Mouse (Mus musculus) heart, adult 2 months (tissue): ENCODE data around the gene Rdx.

ENCODE experiments used
- CTCF ChIP-seq: fragments of 200-600 bp; IDR thresholded peaks from 2 replicates; pipeline ENCODE4 v1.8.1; 2022; ENCODE audit warnings: antibody characterized with exemption, mild to moderate bottlenecking, moderate library complexity
- EP300 ChIP-seq: fragments of 200-500 bp; IDR thresholded peaks from 2 replicates; pipeline ENCODE4 v1.6.1; 2011; ENCODE audit warnings: low read depth, low read length, control low read depth; ENCODE audit not compliant: insufficient read depth
- POLR2A ChIP-seq: fragments of 200-500 bp; IDR thresholded peaks from 2 replicates; pipeline ENCODE4 v1.6.1; 2011; ENCODE audit warnings: mild to moderate bottlenecking, low read depth, low read length, control low read depth; ENCODE audit not compliant: insufficient read depth

DNA sequence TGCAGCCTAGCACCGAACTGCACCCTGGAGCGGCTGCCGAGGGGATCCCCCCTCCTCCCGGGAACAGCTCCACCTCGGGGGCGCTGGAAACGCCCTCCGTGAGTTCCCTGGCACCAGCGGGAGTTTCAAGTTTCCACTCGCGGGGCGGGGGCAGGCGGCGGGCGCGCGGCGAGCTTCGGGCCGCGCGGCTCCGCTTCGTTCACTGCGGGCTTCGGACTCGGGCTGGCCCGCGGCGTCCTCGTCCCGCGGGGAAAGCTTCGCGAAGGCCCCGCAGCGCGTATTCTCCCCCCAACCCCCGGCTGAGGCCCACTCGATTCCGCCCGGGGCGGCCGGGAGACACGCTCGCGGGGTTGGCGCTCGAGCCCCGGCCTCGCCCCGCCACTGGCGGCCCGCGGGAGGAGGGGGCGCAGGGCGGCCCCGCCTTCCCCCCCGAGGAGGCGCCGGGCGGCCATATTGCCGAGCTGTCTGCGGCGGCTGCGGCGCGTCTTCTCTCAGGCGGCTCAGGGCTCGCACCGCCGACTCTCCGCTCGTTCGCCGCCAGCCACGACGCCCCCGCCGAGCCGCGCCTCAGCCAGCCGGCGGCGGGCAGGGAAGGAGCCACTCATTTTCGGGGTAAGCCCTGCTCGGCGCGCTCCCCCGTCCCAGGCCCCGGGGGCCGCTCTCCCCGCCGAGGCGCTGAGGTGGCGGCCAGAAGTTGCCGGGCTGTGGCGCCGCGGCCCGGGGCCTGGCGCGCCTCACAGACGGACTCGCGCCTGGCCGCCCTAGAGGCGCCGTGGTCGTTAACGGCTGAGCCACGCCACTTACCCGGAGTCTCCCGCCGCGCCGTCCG lies 1.1 kb downstream of the Rdx start:
- TF ChIP-seq CTCF = peak; percentile 28
- TF ChIP-seq EP300 = no peak
- peak; percentile 46; the same call in 1 of the 2 replicates for TF ChIP-seq POLR2A
